Mouse (Mus musculus) embryonic facial prominence, embryonic 14.5 days (tissue): Measurements from ENCODE around the gene Gm2a. TPM values are rescaled to one million over a fixed set of nuclear protein-coding genes. Genes with fewer than 3 reads are reported as not detected.
A peak's percentile ranks its signal among the peaks of the same experiment; 100 is the strongest.

ENCODE experiments used
- ATAC-seq: fragments of 200-750 bp; cut with Nextera tagmentation; 2 replicates; pipeline ENCODE4 v1.8.0; 2017; ENCODE audit warnings: low read depth, moderate number of reproducible peaks, moderate TSS enrichment
- DNase-seq: peaks from one replicate; pipeline ENCODE4 v3.0.0-alpha.2; 2015; ENCODE audit warnings: low spot score
- H3K27ac ChIP-seq: fragments of 300-500 bp; sonication (generic); replicated peaks from 2 replicates; pipeline ENCODE4 v1.5.1; 2014; ENCODE audit warnings: low read depth, mild to moderate bottlenecking, low read length, moderate library complexity
- H3K27me3 ChIP-seq: fragments of 300-500 bp; sonication (generic); replicated peaks from 2 replicates; pipeline ENCODE4 v1.6.1; 2014; ENCODE audit warnings: low read length; ENCODE audit not compliant: control insufficient read depth, insufficient read depth
- H3K36me3 ChIP-seq: fragments of 300-500 bp; sonication (generic); 2 replicates; pipeline ENCODE4 v1.6.1; 2014; ENCODE audit warnings: low read length, mixed read lengths; ENCODE audit not compliant: control insufficient read depth, insufficient read depth
- H3K4me1 ChIP-seq: fragments of 300-500 bp; sonication (generic); 2 replicates; pipeline ENCODE4 v1.6.1; 2014; ENCODE audit warnings: antibody characterized with exemption, low read length; ENCODE audit not compliant: control insufficient read depth, insufficient read depth
- H3K4me2 ChIP-seq: fragments of 300-500 bp; sonication (generic); 2 replicates; pipeline ENCODE4 v1.6.1; 2014; ENCODE audit warnings: low read depth, mild to moderate bottlenecking, low read length, moderate library complexity, mixed read lengths
- H3K4me3 ChIP-seq: fragments of 300-500 bp; sonication (generic); 2 replicates; pipeline ENCODE4 v1.5.1; 2014; ENCODE audit warnings: low read depth, mild to moderate bottlenecking, low read length
- H3K9ac ChIP-seq: fragments of 300-500 bp; sonication (generic); 2 replicates; pipeline ENCODE4 v1.6.1; 2014; ENCODE audit warnings: low read depth, mild to moderate bottlenecking, low read length, moderate library complexity, mixed read lengths
- H3K9me3 ChIP-seq: fragments of 300-500 bp; sonication (generic); 2 replicates; pipeline ENCODE4 v1.6.1; 2016; ENCODE audit warnings: low read length; ENCODE audit not compliant: control insufficient read depth
- WGBS: fragments of 180-500 bp; shearing (Covaris S2); extraction: QIAGEN DNeasy Blood & Tissue Kit; methylation state at CpG from one replicate; pipeline ENCODE4 v1.1.7; 2014; 5-methylcytosine and 5-hydroxymethylcytosine counted together
- polyA plus RNA-seq: library from polyadenylated mRNA; unstranded; fragments of >200 nt; fragmentation: Nextera tagmentation; extraction: Ambion mirVana; gene quantifications from 2 replicates; pipeline ENCODE4 v1.2.1, GENCODE M21; 2014

The Gm2a gene
- polyA plus RNA-seq, 1 experiment from 2014 or later = 28.2 TPM

GRCm38 (mm10) chr11:55099019-55099771 lies 1.3 kb downstream of the Gm2a start:
- Histone ChIP-seq H3K9ac (no peak overlapping the region), H3K4me1 (0 out of 2 replicates have a peak, but pooled peaks cover 7% of the 10 kb centered on the region), H3K9me3 (no peaks in the 10 kb centered on the region), H3K4me2 (0 out of 2 replicates have a peak overlapping the region, but pooled peaks have one; percentile 67), H3K36me3 (no peaks in the 10 kb centered on the region), H3K27me3 (no peaks in the 10 kb centered on the region), H3K4me3 (no peak overlapping the region), H3K27ac (no peak overlapping the region)
- no peak for ATAC-seq
- 84% methylated on average over 8 of the region's 8 CpGs for WGBS
- no peak for DNase-seq

DNA sequence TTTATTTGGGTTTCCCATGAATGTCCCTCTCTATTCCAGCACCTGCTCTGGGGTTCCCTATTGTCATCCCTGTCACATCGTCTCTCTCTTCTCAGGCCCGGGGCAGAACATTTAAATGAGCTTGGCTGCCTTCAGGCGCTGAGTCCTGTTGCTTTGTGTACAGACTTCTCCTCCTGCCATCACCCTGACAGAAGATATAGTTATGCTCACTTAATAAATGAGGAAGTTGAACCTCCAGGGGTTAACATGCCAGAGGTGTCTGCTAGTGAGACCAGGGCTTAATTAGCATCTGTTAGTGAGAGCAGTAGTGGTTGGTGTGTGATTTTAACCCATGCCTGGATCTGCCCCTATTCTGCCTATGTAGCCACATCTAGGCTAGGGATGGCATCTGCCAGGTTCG lies 2.0 kb downstream of the Gm2a start:
- Histone ChIP-seq H3K9me3 (no peaks in the 10 kb centered on the region), H3K36me3 (no peaks in the 10 kb centered on the region), H3K4me3 (no peak overlapping the region), H3K27me3 (no peaks in the 10 kb centered on the region), H3K4me2 (no peak overlapping the region), H3K4me1 (0 out of 2 replicates have a peak, but pooled peaks cover 7% of the 10 kb centered on the region), H3K9ac (no peak overlapping the region), H3K27ac (no peak overlapping the region)
- no peak for ATAC-seq
- WGBS = 68% methylated on average over 4 of the region's 4 CpGs
- no peak for DNase-seq

GRCm38 (mm10) chr11:55102015-55102414 lies 4.1 kb downstream of the Gm2a start:
- H3K9me3 ChIP-seq = no peaks in the 10 kb centered on the region
- no peaks in the 10 kb centered on the region for H3K27me3 ChIP-seq
- WGBS = 80% methylated on average over 3 of the region's 3 CpGs
- H3K36me3 ChIP-seq = no peaks in the 10 kb centered on the region
- H3K4me1 ChIP-seq = 0 out of 2 replicates have a peak, but pooled peaks cover 2% of the 10 kb centered on the region
- no peak overlapping the region for H3K4me3 ChIP-seq
- DNase-seq = no peak
- H3K4me2 ChIP-seq = no peak overlapping the region
- no peak overlapping the region for H3K27ac ChIP-seq
- ATAC-seq = no peak
- H3K9ac ChIP-seq = no peak overlapping the region

DNA sequence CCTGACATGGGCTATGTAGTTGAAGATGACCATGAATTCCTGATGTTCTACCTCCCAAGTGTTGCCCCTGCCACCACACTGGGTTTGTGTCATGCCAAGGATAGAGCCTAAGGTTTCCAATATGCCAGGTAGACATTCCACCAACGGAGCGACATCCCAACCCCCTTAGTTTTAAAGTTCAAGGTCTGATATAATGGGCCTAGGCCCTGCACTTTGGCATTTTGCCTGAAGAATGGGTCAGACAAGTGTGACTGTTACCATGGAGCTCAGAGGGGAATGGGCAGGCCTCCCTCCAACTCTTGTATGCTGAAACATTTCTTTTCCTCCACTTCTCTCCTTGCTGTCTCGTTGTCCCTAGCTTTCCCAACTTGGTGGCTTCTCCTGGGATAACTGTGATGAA lies 5.3 kb downstream of the Gm2a start:
- no peak overlapping the region for H3K9ac ChIP-seq
- H3K27me3 ChIP-seq = no peaks in the 10 kb centered on the region
- 85% methylated on average over 3 of the region's 3 CpGs for WGBS
- H3K36me3 ChIP-seq = no peaks in the 10 kb centered on the region
- ATAC-seq (no peak), DNase-seq (no peak)
- H3K27ac ChIP-seq = no peak overlapping the region
- H3K9me3 ChIP-seq = no peaks in the 10 kb centered on the region
- H3K4me3 ChIP-seq = no peak overlapping the region
- no peaks in the 10 kb centered on the region for H3K4me1 ChIP-seq
- H3K4me2 ChIP-seq = no peak overlapping the region

GRCm38 (mm10) chr11:55105389-55105788 lies 7.5 kb downstream of the Gm2a start:
- 74% methylated on average over 4 of the region's 4 CpGs for WGBS
- Histone ChIP-seq H3K27me3 (no peaks in the 10 kb centered on the region), H3K9me3 (no peaks in the 10 kb centered on the region), H3K4me2 (no peak overlapping the region), H3K4me1 (no peaks in the 10 kb centered on the region), H3K9ac (no peak overlapping the region), H3K27ac (no peak overlapping the region), H3K36me3 (peaks cover 7% of the 10 kb centered on the region; the same call in 1 of the 2 replicates), H3K4me3 (no peak overlapping the region)
- no peak for ATAC-seq
- DNase-seq = no peak

- Histone ChIP-seq H3K27me3 (no peaks in the 10 kb centered on the region), H3K36me3 (peaks cover 7% of the 10 kb centered on the region; the same call in 1 of the 2 replicates), H3K9ac (no peak overlapping the region), H3K9me3 (no peaks in the 10 kb centered on the region), H3K4me2 (no peak overlapping the region), H3K4me1 (no peaks in the 10 kb centered on the region), H3K27ac (no peak overlapping the region), H3K4me3 (no peak overlapping the region)
- no peak for ATAC-seq
- 86% methylated on average over 1 of the region's 1 CpGs for WGBS
- DNase-seq = no peak
Observed at GRCm38 (mm10) chr11:55106636-55107035, 8.7 kb downstream of the Gm2a start.

- WGBS = 93% methylated on average over 7 of the region's 7 CpGs
- Histone ChIP-seq H3K27ac (no peak overlapping the region), H3K9me3 (no peaks in the 10 kb centered on the region)
Observed at GRCm38 (mm10) chr11:55109521-55110300, 11.8 kb downstream of the Gm2a start.

GRCm38 (mm10) chr11:55110566-55111169 lies 12.8 kb downstream of the Gm2a start:
- Histone ChIP-seq H3K9ac (no peak overlapping the region), H3K4me2 (no peak overlapping the region), H3K27me3 (no peaks in the 10 kb centered on the region), H3K36me3 (peaks cover 7% of the 10 kb centered on the region; the same call in 1 of the 2 replicates), H3K4me3 (no peak overlapping the region), H3K4me1 (no peaks in the 10 kb centered on the region), H3K9me3 (no peaks in the 10 kb centered on the region), H3K27ac (no peak overlapping the region)
- no peak for ATAC-seq
- 70% methylated on average over 7 of the region's 7 CpGs for WGBS
- no peak for DNase-seq

More at GRCm38 (mm10) chr11:55109521-55110300, 11.8 kb downstream of the Gm2a start:
- H3K9ac ChIP-seq = no peak overlapping the region
- H3K4me1 ChIP-seq = no peaks in the 10 kb centered on the region
- H3K27me3 ChIP-seq = no peaks in the 10 kb centered on the region
- peaks cover 7% of the 10 kb centered on the region; the same call in 1 of the 2 replicates for H3K36me3 ChIP-seq
- DNase-seq = no peak
- ATAC-seq = no peak
- H3K4me3 ChIP-seq = no peak overlapping the region
- H3K4me2 ChIP-seq = no peak overlapping the region
